Mouse (Mus musculus): Measurements from ENCODE around the gene Gm20441.

DNA sequence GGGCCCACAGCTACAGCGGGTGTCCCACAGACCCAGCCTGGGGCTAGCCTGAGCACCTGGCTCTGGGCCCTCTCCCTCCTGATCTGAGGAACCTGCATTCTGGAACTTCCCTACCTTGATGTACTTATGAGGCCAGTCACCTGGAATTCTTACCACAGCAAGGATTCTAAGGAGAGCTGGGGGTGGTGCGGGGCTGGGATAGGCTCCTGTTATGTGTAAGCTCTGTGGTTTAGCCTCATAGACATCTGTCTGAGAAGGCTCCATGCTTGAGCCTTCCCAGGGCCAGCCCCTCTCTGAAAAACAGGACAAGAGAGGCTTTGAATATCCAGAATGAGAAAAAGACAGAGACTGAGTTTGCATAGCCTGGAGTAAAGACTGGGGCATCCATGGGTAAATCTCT lies 41.7 kb upstream of the Gm20441 start, which contains the start of gene Gstt4:
- no peak for TF ChIP-seq CEBPB (IDR thresholded peaks at IDR 0.05; ENCODE audit: insufficient read depth, poor library complexity, severe bottlenecking)
- TF ChIP-seq MYOD1 (IDR thresholded peaks at IDR 0.05; ENCODE audit: control insufficient read depth in 1 of 3, insufficient read length in 2 of 3, low read depth in 2 of 3): no peak
